Mouse (Mus musculus): ENCODE measurements around the gene Greb1. TPM values are rescaled to one million over a fixed set of nuclear protein-coding genes. Genes with fewer than 3 reads are reported as not detected.

The Greb1 gene
- polyA plus RNA-seq, 1 experiment = not detected

DNA sequence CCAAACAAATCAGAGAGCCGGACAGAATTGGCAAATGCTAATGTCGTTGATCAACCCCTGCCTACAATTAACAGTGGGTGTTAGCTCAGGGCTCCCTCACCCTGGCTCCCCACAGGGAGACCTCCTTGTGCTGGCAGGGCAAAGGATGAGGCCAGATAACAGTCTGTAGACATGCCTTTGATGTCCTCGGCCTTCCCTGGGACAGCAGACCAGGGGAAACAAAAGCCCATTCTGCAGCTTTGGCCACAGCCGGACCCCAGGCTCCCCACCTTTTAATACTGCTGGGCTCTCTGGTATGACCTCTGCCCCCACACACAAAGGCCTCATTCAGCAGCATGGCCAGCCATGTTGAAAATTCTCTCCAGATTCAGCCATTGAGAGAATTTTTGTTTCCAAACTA lies 10.9 kb downstream of the Greb1 start:
- no peak overlapping the region for H3K4me3 ChIP-seq (ENCODE audit: insufficient read depth, low read depth, low read length)
- no peaks in the 10 kb centered on the region; the same call in 1 of the 2 replicates for H3K4me1 ChIP-seq (ENCODE audit: control insufficient read depth, insufficient read depth, insufficient read length, low read length)
- no peak overlapping the region for H3K27ac ChIP-seq (replicated peaks; ENCODE audit: low read depth, low read length)

DNA sequence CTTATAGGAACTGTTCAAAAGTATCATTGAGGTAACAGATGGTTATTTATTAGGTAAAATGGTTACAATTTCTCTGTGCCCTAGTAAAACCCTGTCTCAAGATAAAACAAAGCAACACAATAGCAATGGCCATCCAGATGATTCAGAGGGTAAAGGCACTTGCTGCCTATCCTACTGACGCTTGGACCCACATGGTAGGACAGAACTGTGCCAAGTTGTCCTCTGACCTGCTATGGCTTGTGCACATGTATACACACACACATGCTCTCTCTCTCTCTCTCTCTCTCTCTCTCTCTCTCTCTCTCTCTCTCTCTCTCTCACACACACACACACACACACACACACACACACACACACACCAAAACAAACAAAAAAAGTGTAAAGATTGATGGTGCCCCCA lies 11.5 kb downstream of the Greb1 start:
- Histone ChIP-seq H3K27ac (replicated peaks; ENCODE audit: low read depth, low read length) (no peak overlapping the region), H3K4me1 (ENCODE audit: control insufficient read depth, insufficient read depth, insufficient read length, low read length) (no peaks in the 10 kb centered on the region; the same call in 1 of the 2 replicates), H3K4me3 (ENCODE audit: insufficient read depth, low read depth, low read length) (no peak overlapping the region)

DNA sequence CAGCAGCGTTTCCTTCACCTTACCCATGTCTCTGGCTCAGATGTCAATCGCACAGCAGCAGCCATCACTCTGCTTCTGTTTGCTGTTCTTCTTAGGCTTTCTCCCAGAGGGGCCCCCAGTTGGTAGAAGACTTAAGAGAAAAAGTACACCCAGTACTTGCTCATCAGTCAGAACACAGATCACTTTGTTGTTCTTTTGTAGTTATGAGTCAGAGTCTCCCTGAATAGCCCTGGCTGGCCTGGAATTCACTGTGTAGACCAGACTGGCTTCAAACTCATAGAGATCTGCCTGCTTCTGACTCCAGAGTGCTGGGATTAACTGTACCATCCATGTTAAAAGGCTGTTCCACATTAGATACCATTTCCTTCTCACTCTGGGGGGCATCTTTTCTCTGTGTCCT lies 12.1 kb downstream of the Greb1 start:
- no peak overlapping the region for H3K4me3 ChIP-seq (ENCODE audit: insufficient read depth, low read depth, low read length)
- no peaks in the 10 kb centered on the region; the same call in 1 of the 2 replicates for H3K4me1 ChIP-seq (ENCODE audit: control insufficient read depth, insufficient read depth, insufficient read length, low read length)
- H3K27ac ChIP-seq (replicated peaks; ENCODE audit: low read depth, low read length) = no peak overlapping the region

DNA sequence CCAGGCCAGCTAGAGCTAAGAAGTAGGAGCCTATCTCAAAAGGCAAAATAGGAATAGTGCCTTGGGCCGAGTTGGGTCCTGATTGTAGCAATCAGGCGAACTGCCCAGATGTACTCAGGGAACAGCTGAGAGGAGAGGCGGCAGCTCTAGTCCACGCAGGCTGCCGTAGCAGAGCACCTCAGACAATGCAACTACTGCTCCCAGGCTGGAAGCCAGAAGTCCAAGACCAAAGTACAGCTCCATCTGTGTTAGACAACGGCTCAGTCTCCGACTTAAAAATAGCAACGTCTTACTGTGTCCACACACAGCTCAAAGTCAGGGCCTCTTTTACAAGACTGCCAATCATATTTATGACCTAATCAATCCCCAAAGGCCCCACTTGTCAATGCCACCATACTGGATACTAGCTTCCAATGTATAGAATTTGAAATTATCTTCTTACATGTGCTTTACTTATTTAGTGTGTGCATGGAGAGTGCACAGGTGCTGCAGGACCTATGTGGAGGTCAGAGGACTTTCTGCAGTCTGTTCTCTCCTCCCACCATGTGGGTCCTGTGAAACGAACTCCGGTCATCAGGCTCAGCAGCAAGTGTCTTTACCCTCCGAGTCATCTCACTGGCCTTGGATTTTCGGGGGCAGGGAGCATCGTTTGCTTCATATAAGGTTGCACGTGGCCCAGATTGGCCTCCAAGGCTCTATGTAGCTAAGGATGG lies 19.5 kb downstream of the Greb1 start:
- H3K4me3 ChIP-seq (ENCODE audit: insufficient read depth, low read depth, low read length) = no peak overlapping the region
- no peak overlapping the region for H3K27ac ChIP-seq (replicated peaks; ENCODE audit: low read depth, low read length)
- H3K4me1 ChIP-seq (ENCODE audit: control insufficient read depth, insufficient read depth, insufficient read length, low read length) = peaks cover 7% of the 10 kb centered on the region; the same call in 1 of the 2 replicates

DNA sequence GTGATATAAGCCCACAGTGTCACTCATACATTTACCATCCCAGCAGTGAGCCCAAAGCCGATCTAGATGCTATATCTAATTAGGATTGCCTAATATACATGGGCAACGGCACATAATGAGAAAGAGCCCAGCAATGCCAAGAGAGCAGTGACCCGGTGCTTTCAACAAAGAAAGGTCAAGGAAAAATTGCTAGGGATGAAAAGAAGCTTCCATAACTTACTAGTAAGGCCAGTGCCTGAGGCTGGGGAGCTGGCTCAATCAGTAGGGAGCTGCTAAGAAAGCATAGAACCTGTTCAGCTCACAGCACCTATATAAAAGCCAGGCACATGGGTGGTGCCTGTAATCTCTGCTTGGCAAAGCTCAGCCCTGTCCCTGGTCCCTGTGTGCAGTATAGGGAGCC lies 20.4 kb downstream of the Greb1 start:
- Histone ChIP-seq H3K27ac (replicated peaks; ENCODE audit: low read depth, low read length) (no peak overlapping the region), H3K4me1 (ENCODE audit: control insufficient read depth, insufficient read depth, insufficient read length, low read length) (peaks cover 7% of the 10 kb centered on the region; the same call in 1 of the 2 replicates), H3K4me3 (ENCODE audit: insufficient read depth, low read depth, low read length) (no peak overlapping the region)

DNA sequence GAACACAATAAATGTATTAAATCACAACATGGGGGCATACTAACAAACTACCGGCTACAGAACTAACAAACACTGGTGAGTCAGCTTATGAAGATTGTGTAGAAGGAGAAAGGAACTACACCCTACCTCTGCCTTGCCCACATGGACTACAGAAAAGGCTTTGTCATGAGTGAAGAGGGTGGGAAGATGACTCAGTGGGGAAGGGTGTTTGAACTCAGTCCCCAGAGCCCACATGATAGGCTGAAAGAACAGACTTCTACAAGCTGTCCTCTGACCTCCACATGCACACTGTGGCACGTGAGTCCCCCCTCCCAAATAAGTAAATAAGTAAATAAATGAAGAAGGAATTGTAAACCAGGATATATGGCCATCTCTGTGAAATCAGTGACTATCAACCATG lies 21.5 kb downstream of the Greb1 start:
- H3K4me1 ChIP-seq (ENCODE audit: control insufficient read depth, insufficient read depth, insufficient read length, low read length) = peaks cover 7% of the 10 kb centered on the region; the same call in 1 of the 2 replicates
- no peak overlapping the region for H3K4me3 ChIP-seq (ENCODE audit: insufficient read depth, low read depth, low read length)
- H3K27ac ChIP-seq (replicated peaks; ENCODE audit: low read depth, low read length) = no peak overlapping the region; the same call in 1 of the 2 replicates

DNA sequence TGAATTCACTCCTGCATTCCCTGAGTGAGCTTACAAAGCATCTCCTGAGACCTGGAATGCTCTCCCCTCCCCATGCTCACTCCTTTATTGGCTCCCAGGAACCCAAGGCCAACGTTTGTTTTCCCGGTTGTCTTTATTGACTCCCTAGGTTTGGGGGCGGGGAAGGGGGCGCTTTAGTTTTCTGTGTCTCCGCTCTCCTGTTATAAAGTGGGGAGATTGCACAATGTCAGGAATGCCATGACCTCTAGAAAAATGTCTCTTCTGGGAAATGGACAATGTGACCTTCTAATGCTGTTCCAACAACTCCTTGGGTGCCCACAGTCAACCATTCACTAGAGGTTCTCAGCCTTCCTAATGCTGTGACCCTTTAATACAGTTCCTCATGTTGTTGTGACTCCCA lies 22.2 kb downstream of the Greb1 start:
- peaks cover 7% of the 10 kb centered on the region; the same call in 1 of the 2 replicates for H3K4me1 ChIP-seq (ENCODE audit: control insufficient read depth, insufficient read depth, insufficient read length, low read length)
- H3K27ac ChIP-seq (replicated peaks; ENCODE audit: low read depth, low read length) = peak overlapping the region; percentile 19; the same call in 1 of the 2 replicates
- H3K4me3 ChIP-seq (ENCODE audit: insufficient read depth, low read depth, low read length) = no peak overlapping the region

DNA sequence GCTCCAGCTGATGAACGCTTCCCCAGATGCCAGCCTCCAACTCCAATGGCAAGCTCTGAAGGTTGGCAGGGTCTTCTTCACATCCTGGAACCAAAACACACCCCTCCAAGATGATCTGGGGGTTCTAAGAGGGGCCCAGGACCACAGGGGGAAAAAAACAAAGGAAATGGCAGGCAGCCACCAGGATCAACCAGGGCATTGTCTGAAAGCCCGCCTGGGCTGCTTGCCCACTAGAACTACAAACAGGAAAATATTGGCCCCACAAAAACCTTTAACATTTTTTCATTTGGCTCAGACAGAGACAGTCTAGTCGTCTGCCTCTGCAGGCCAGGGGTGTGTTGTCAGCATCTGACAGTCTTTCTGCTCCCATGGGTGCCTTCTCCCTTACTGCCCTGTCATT lies 25.3 kb downstream of the Greb1 start:
- Histone ChIP-seq H3K27ac (replicated peaks; ENCODE audit: low read depth, low read length) (no peak overlapping the region), H3K4me3 (ENCODE audit: insufficient read depth, low read depth, low read length) (no peak overlapping the region), H3K4me1 (ENCODE audit: control insufficient read depth, insufficient read depth, insufficient read length, low read length) (peaks cover 5% of the 10 kb centered on the region; the same call in 1 of the 2 replicates)

DNA sequence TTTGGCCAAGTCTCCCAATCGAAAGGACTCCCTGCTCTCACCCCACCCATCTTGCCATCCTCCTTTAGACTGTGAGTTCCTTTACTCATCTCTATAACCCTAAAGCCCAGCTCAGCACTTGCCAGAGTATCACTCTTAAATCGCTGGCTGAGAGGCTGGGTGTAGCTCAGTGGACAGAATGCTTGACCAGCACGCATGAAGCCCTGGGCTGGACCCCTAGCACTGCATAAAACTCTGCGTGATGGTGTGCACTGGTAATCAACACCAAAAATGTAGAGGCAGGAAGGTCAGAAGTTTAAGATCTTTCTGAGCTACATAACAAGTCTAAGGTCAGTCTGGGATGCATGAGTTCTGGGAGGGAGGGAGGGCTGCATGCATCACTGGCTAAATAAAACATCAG lies 26.1 kb downstream of the Greb1 start:
- no peak overlapping the region for H3K27ac ChIP-seq (replicated peaks; ENCODE audit: low read depth, low read length)
- H3K4me3 ChIP-seq (ENCODE audit: insufficient read depth, low read depth, low read length) = no peak overlapping the region
- peaks cover 5% of the 10 kb centered on the region; the same call in 1 of the 2 replicates for H3K4me1 ChIP-seq (ENCODE audit: control insufficient read depth, insufficient read depth, insufficient read length, low read length)

DNA sequence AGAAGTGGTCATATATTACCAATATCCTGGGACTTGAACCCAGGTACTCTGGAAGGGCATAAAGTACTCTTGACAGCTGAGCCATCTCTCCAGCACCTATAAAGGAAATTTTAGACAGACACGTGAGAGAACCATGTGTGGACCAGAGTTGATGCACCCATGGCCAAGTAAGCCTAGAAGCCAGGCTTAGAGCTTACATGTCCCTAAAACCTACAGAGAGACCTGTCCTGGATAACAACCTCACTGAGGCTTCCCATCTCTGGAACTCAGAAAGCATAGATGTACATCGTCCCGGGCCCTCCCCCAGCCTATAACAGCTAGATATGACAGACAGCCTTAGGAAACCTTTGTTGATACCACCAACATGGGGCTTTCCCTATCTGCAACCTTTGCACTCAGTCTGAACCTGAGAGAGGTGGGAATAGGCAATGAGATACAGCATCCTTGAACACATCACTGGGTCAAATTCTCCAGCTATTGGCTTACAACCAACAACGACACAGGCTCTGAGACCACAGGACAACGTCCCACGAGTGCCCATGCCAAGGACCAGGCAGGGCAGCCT lies 31.0 kb downstream of the Greb1 start:
- no peak overlapping the region for H3K27ac ChIP-seq (replicated peaks; ENCODE audit: low read depth, low read length)
- no peaks in the 10 kb centered on the region for H3K4me1 ChIP-seq (ENCODE audit: control insufficient read depth, insufficient read depth, insufficient read length, low read length)
- H3K4me3 ChIP-seq (ENCODE audit: insufficient read depth, low read depth, low read length) = no peak overlapping the region

DNA sequence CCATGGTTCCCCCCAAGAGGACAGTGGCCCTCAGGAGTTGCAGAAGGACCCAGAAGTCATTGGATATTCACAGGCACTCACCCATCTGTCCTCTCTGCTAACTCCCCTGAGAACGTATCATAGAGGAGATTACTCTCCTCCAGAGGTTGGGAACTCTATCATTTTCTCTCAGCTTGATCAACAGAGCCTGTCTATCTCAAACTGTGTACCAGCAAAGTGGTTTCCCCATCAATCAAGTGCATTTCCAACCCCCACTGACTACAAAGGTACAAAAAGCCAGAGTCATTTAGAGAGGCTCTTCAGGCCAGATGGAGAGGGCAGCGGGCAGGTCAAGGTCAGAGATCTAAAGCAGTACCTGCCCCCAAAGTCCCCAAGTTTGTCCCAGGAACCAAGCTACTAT lies 32.0 kb downstream of the Greb1 start:
- H3K27ac ChIP-seq (replicated peaks; ENCODE audit: low read depth, low read length) = no peak overlapping the region
- H3K4me1 ChIP-seq (ENCODE audit: control insufficient read depth, insufficient read depth, insufficient read length, low read length) = no peaks in the 10 kb centered on the region

DNA sequence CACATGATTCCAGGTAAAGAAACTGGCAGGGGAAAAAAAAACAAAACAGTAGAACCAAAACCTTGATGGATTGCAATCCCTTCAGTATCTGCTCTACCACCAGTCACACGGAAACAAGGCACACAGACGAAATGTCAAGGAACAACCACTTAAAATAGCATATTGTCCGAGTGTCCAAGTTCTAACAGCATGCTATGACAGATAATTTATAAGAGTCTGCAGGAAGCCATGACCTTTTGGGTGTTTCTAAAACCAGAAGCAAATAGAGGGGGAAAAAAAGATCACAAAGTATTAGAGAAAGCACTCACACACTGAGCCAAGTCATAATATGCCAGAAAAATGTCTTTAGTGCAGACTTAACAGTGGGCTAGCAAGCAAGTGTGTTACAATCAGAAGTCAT lies 32.4 kb downstream of the Greb1 start:
- no peak overlapping the region for H3K4me3 ChIP-seq (ENCODE audit: insufficient read depth, low read depth, low read length)
- H3K27ac ChIP-seq (replicated peaks; ENCODE audit: low read depth, low read length) = no peak overlapping the region
- H3K4me1 ChIP-seq (ENCODE audit: control insufficient read depth, insufficient read depth, insufficient read length, low read length) = no peaks in the 10 kb centered on the region

More for the DNA sequence above, 32.0 kb downstream of the Greb1 start:
- H3K4me3 ChIP-seq (ENCODE audit: insufficient read depth, low read depth, low read length) = no peak overlapping the region

DNA sequence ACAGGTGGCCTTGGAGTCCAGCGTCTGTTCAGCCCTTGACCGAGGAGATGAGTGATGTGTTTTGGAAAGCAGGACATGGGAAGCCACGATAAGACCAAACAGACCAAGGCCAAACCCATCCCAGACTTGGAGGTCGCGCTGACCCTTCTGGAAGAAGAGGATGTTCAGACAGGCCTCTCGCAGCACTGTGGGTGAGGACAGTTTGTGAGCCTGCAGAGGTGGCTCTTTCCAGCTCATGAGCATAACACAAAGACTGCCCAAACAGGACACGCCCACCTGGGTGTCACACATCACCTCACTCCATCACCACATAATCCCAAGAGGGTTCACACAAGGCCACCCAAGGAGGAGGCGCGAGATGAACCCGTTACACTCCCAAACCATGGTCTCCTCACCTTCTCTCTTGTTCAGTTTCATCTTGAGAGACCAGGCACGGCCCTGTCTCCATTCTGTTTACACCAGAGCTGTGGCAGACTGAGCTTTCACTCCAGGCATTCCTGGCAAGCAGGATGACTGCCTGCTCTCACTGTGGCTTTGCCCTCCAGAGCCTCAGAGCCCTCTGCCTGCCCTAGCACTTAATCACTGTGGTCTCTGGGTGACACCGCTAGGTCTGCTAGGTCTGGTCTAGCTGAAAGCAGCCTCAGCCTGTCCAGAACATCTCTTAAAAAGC lies 35.8 kb downstream of the Greb1 start:
- Histone ChIP-seq H3K4me3 (ENCODE audit: insufficient read depth, low read depth, low read length) (no peak overlapping the region), H3K27ac (replicated peaks; ENCODE audit: low read depth, low read length) (no peak overlapping the region), H3K4me1 (ENCODE audit: control insufficient read depth, insufficient read depth, insufficient read length, low read length) (no peaks in the 10 kb centered on the region)

DNA sequence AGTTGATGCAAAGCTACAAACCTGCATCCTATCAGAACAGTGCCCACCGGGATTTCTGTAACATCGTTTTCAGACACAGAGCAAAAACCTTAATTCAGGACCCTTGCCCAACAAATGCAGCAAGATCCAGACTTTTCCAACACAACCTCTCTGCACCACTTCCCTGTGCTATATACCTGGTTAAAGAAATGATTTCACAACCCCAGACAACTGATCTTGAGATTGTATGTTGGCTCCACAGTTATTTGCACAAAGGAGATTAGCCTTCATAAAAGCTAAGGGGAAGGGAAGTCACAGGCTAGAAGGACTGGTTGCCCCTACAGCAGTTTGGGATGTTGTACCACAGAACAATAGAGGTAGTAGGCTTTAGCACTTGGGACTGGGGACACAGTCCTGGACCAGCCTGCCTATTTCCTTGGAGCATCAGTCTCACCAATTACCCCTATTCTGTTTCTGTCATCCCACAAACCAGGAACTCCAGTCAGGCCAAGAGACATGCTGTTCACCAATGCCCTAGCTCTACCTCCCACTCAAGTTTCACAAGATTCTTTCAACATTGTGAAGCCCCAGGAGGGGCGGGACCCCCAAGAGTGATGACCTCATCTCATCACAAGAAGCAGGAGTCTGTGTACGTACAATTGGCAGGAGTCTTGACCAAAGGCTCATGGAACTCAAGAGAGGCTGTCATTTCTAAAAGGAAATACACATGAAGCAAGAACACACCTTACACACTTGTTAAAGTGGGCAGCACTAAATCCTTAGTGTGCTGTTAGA lies 36.9 kb downstream of the Greb1 start:
- H3K4me3 ChIP-seq (ENCODE audit: insufficient read depth, low read depth, low read length) = no peak overlapping the region
- H3K4me1 ChIP-seq (ENCODE audit: control insufficient read depth, insufficient read depth, insufficient read length, low read length) = no peaks in the 10 kb centered on the region
- H3K27ac ChIP-seq (replicated peaks; ENCODE audit: low read depth, low read length) = no peak overlapping the region

DNA sequence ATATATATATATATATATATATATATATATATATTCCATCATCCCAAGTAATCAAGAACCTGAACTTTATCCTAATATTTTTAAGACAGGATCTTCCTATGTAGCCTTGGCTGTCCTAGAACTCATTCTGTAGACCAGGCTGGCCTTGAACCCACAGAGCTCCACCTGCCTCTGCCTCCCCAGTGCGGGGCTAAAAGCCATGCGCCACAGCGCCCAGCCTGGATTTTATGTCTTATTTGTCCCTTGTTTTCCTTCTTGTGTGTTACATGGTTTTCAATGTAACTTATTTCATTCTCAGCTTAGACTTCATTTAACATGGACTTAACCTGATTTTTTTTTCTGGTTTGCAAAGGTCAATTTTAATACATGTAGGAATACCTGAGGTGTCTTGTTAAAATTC lies 39.2 kb downstream of the Greb1 start:
- Histone ChIP-seq H3K4me3 (ENCODE audit: insufficient read depth, low read depth, low read length) (no peak overlapping the region), H3K27ac (replicated peaks; ENCODE audit: low read depth, low read length) (no peak overlapping the region)

More for the DNA sequence above, 39.2 kb downstream of the Greb1 start:
- H3K4me1 ChIP-seq (ENCODE audit: control insufficient read depth, insufficient read depth, insufficient read length, low read length) = no peaks in the 10 kb centered on the region

Measured in brown adipose tissue, adult 24 weeks (tissue).